Mouse (Mus musculus): ENCODE results near the gene Mob3c. TPM values are rescaled to one million over a fixed set of nuclear protein-coding genes. Genes with fewer than 3 reads are reported as not detected.

Mob3c gene
- total RNA-seq, 4 experiments from 2014 or later, result 4.5 to 10.2 (median 7.1) TPM

GRCm38 (mm10) chr4:115878216-115878678 lies 50.4 kb downstream of the Mob3c start:
- DNase-seq (ENCODE audit: low spot score in 2 of 2), result no peak

- DNase-seq (ENCODE audit: low spot score in 2 of 2), result no peak
Measured at GRCm38 (mm10) chr4:115878828-115879227, 50.9 kb downstream of the Mob3c start.

- peak; percentile 39 to 47 for DNase-seq (ENCODE audit: low spot score in 2 of 2)
Measured at GRCm38 (mm10) chr4:115881183-115881582, 53.3 kb downstream of the Mob3c start.

GRCm38 (mm10) chr4:115882195-115882594 lies 54.3 kb downstream of the Mob3c start:
- DNase-seq (ENCODE audit: low spot score in 2 of 2), result no peak

- DNase-seq (ENCODE audit: low spot score in 2 of 2), result no peak
Measured at GRCm38 (mm10) chr4:115884022-115884421, 56.1 kb downstream of the Mob3c start, which contains the start of gene Kncn. Gene Kncn (plus strand): TSS chr4:115884400.

Other genes with a start within 250 kb of the Mob3c start
- gene Cyp4a32, start 227.1 kb upstream of the Mob3c start, total RNA-seq (2022), result not detected
- gene Cyp4b1, start 180.4 kb upstream of the Mob3c start, total RNA-seq (2022), result 1 to 10 TPM in 1 of 4 experiments, under 1 TPM in 3; 0.52 to 2.1 (median 0.76) TPM
- gene Efcab14, start 90.3 kb upstream of the Mob3c start, total RNA-seq (2022), result 10 to 100 TPM; 57.2 to 62.0 (median 60.1) TPM
- under 1 TPM in 2 of 4 experiments, not detected in 2; 0.43 to 0.85 TPM for gene Tex38, start 47.1 kb upstream of the Mob3c start, total RNA-seq (2022)
- gene Atpaf1, start 43.3 kb upstream of the Mob3c start, total RNA-seq (2022), result 10 to 100 TPM; 55.8 to 66.8 (median 63.1) TPM
- gene Mknk1, start 11.1 kb downstream of the Mob3c start, total RNA-seq (2022), result 10 to 100 TPM; 47.2 to 70.6 (median 53.7) TPM
- under 1 TPM in 3 of 4 experiments, not detected in 1; 0.39 to 0.53 (median 0.41) TPM for gene Kncn, start 56.3 kb downstream of the Mob3c start, total RNA-seq (2022)
- gene 6430628N08Rik, start 62.6 kb downstream of the Mob3c start, total RNA-seq (2022), result under 1 TPM in 2 of 4 experiments, not detected in 2; 0.20 to 0.28 TPM
- gene Dmbx1, start 111.8 kb downstream of the Mob3c start, total RNA-seq (2022), result under 1 TPM in 1 of 4 experiments, not detected in 3; 0.08 TPM
- 100 to 1,000 TPM; 125 to 145 (median 136) TPM for gene Faah, start 189.8 kb downstream of the Mob3c start, total RNA-seq (2022)
- gene Nsun4, start 225.8 kb downstream of the Mob3c start, total RNA-seq (2022), result 10 to 100 TPM; 10.6 to 11.8 (median 11.7) TPM
- gene Uqcrh, start 247.0 kb downstream of the Mob3c start, total RNA-seq (2022), result 100 to 1,000 TPM; 402 to 415 (median 406) TPM
- gene Lrrc41, start 247.2 kb downstream of the Mob3c start, total RNA-seq (2022), result 10 to 100 TPM; 45.7 to 49.3 (median 47.9) TPM